Mouse (Mus musculus) kidney, adult 2 months (tissue): ENCODE measurements at regions not wholly inside any gene's neighbourhood (a gene's known extent, or its start where the extent isn't known, plus 50 kb on each side); places are given as distances from the start of the nearest gene placed in this dataset.

Experiments used
- CTCF ChIP-seq: fragments of 200-500 bp; conservative IDR thresholded peaks from 2 replicates; pipeline ENCODE4 v1.5.1; 2011; ENCODE audit warnings: low read depth, mild to moderate bottlenecking, control low read depth, low read length, moderate library complexity, mixed read lengths; ENCODE audit not compliant: insufficient read depth, insufficient read length
- POLR2A ChIP-seq: fragments of 200-500 bp; IDR thresholded peaks from one replicate; pipeline ENCODE4 v1.6.1; 2011; ENCODE audit warnings: low read depth, low read length, control low read depth

DNA sequence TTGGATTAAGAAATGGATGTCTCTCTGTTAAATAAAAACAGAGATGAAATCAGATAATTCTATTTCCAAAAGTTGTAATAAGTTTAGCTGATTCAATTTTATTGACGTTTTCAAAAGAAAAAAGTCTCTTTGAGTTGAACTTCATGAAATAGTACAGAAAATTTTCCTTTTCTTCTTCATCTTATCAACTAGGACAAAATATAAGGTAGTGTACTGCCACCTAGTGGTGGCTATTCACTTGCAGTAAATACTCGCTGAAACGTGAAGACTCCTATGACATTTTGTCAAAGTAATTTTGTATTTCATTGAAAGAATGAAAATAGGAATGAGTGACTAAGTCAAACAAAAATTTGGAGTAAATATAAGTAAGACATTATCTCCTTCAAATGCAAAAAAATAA, 56.1 kb upstream of the Vwde start:
- TF ChIP-seq CTCF (peak; percentile 25), POLR2A (no peak)
